Mouse (Mus musculus) stomach, postnatal 0 days (tissue): Measurements from ENCODE around the gene Ift122.

Experiments
- CTCF ChIP-seq: IDR thresholded peaks from 2 replicates; pipeline ENCODE4 v1.5.1; 2016; ENCODE audit warnings: antibody characterized with exemption, low read depth, mild to moderate bottlenecking, moderate library complexity
- EP300 ChIP-seq: optimal IDR thresholded peaks from 2 replicates; pipeline ENCODE3; 2016; ENCODE audit warnings: antibody characterized with exemption

DNA sequence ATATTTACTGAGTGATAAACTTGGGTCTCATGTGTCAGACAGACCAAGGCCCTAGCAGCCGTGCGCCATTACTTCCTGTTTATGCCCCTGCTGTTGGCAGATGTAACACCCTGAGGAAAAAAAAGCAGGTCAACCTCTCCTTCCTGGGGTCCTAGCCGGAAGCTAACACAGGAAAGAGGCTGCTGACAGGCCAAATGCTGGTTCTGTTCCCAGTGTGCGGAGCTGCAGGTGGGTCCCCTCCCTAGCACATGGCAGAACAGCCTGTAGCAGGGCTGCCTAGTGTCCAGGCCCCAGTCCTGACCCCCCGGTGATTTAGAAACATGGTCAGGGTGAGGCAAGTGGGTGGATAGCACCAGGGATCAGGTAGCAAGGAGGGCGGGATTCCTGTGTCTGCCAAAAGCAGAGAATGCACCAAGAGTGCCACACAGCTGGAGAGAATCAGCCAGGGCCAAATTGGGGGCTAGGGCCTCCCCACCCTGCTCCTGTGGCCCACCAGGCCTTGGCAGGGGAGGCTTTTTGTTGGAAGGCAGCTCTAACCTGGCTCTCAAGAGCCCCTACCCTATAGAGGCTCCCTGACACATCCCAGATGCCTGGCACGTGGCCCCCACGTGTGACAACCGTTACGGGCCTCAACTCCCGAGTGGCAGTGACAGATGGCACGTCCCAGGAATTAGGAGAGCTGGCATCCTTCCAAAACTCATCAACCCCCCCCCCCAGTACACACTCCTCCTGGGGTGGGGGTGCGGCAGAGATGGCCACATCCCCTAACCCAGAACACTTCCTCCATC is 118.2 kb downstream of the Ift122 start:
- no peak for TF ChIP-seq CTCF
- no peak for TF ChIP-seq EP300
